Mouse (Mus musculus) G1E (cell line): ENCODE results near the gene Tnpo1. TPM values are rescaled to one million over a fixed set of nuclear protein-coding genes. Genes with fewer than 3 reads are reported as not detected.
"Not testable (repeated sequence)": the region's sequence is repeated elsewhere in the genome, so short reads cannot be mapped to it uniquely, and the experiment has no call there.

ENCODE experiments used
- ATAC-seq: 2 replicates; pipeline ENCODE4 v1.8.0; 2016; ENCODE audit warnings: mild to moderate bottlenecking; ENCODE audit not compliant: insufficient number of reproducible peaks, poor library complexity, low FRiP score, severe bottlenecking; ENCODE audit errors: extremely low read depth
- DNase-seq: peaks from one replicate; pipeline ENCODE4 v3.0.0; 2012; ENCODE audit warnings: low spot score
- H3K27me3 ChIP-seq: 2 replicates; pipeline ENCODE4 v1.6.1; 2012; ENCODE audit warnings: mild to moderate bottlenecking, low read length, inconsistent platforms; ENCODE audit not compliant: insufficient read depth
- H3K36me3 ChIP-seq: replicated peaks from 2 replicates; pipeline ENCODE3; 2012; ENCODE audit warnings: mild to moderate bottlenecking, inconsistent platforms
- H3K4me1 ChIP-seq: 2 replicates; pipeline ENCODE4 v1.6.1; 2012; ENCODE audit warnings: low read depth, low read length, inconsistent platforms, mixed read lengths; ENCODE audit not compliant: insufficient read depth
- H3K4me3 ChIP-seq: 2 replicates; pipeline ENCODE4 v1.5.1; 2012; ENCODE audit warnings: low read depth, mild to moderate bottlenecking, inconsistent platforms, low read length, moderate library complexity, mixed read lengths
- H3K9me3 ChIP-seq: replicated peaks from 2 replicates; pipeline ENCODE4 v1.6.1; 2012; ENCODE audit warnings: inconsistent platforms
- CTCF ChIP-seq: IDR thresholded peaks from 2 replicates; pipeline ENCODE4 v1.5.1; 2012; ENCODE audit warnings: low read depth, low read length, inconsistent platforms, mixed read lengths
- GATA1 ChIP-seq: IDR thresholded peaks from 2 replicates; pipeline ENCODE4 v1.6.1; 2012; ENCODE audit warnings: borderline replicate concordance, low read length, inconsistent platforms, mixed read lengths
- GATA2 ChIP-seq: IDR thresholded peaks from 2 replicates; pipeline ENCODE4 v1.6.1; 2012; ENCODE audit warnings: low read depth, low read length, inconsistent platforms, borderline replicate concordance
- POLR2AphosphoS5 ChIP-seq: IDR thresholded peaks from 2 replicates; pipeline ENCODE4 v1.6.1; 2012; ENCODE audit warnings: low read depth, low read length, inconsistent platforms; ENCODE audit not compliant: insufficient replicate concordance
- TAL1 ChIP-seq: conservative IDR thresholded peaks from 2 replicates; pipeline ENCODE4 v1.6.1; 2012; ENCODE audit warnings: low read depth, low read length, inconsistent platforms, mixed read lengths
- polyA plus RNA-seq: library from polyadenylated mRNA; stranded (reverse); fragments of >175 nt; gene quantifications from 2 replicates; pipeline ENCODE4 v1.2.3, GENCODE M21; 2012
- total RNA-seq, 2 experiments: library from RNA; stranded (forward) in 1 of 2; stranded (reverse) in 1 of 2; fragments of 200-1000 nt in 1 of 2; fragments of >200 nt in 1 of 2; fragmentation: Nextera tagmentation in 1 of 2; gene quantifications; 2 replicates each; pipeline ENCODE4 v1.2.3; 2014 to 2017

Gene Tnpo1
- total and polyA plus RNA-seq, 3 experiments = 13.1 to 147 (median 112) TPM

- DNase-seq (no peak), ATAC-seq (no peak)
- Histone ChIP-seq H3K36me3 (peaks cover 70% of the 10 kb centered on the region), H3K4me1 (no peaks in the 10 kb centered on the region), H3K9me3 (no peaks in the 10 kb centered on the region), H3K4me3 (no peak overlapping the region), H3K27me3 (no peaks in the 10 kb centered on the region)
- TF ChIP-seq TAL1 = no peak
- no peak for TF ChIP-seq POLR2AphosphoS5
- TF ChIP-seq GATA1 = no peak
- no peak for TF ChIP-seq GATA2
- TF ChIP-seq CTCF = no peak
Observed at GRCm38 (mm10) chr13:98845794-98846193, 80.4 kb downstream of the Tnpo1 start.

- TF ChIP-seq CTCF (peak; percentile 14; the same call in 1 of the 2 replicates), GATA2 (no peak), GATA1 (no peak), TAL1 (no peak), POLR2AphosphoS5 (no peak)
- peaks cover 47% of the 10 kb centered on the region for H3K36me3 ChIP-seq
- H3K4me3 ChIP-seq = no peak overlapping the region
- H3K9me3 ChIP-seq = no peaks in the 10 kb centered on the region
- H3K4me1 ChIP-seq = peaks cover 30% of the 10 kb centered on the region
- no peaks in the 10 kb centered on the region for H3K27me3 ChIP-seq
- DNase-seq (no peak), ATAC-seq (no peak)
Observed at GRCm38 (mm10) chr13:98836423-98837088, 89.6 kb downstream of the Tnpo1 start.

- Histone ChIP-seq H3K4me1 (peaks cover 31% of the 10 kb centered on the region), H3K36me3 (peaks cover 41% of the 10 kb centered on the region), H3K4me3 (no peak overlapping the region), H3K9me3 (no peaks in the 10 kb centered on the region), H3K27me3 (no peaks in the 10 kb centered on the region)
- ATAC-seq = peak; percentile 70
- peak; percentile 15 for DNase-seq
- TF ChIP-seq POLR2AphosphoS5 (no peak), GATA1 (no peak), TAL1 (no peak), CTCF (no peak), GATA2 (no peak)
Observed at GRCm38 (mm10) chr13:98835740-98836139, 90.4 kb downstream of the Tnpo1 start.

GRCm38 (mm10) chr13:98834723-98835122 lies 91.5 kb downstream of the Tnpo1 start:
- no peak for ATAC-seq
- peaks cover 31% of the 10 kb centered on the region for H3K4me1 ChIP-seq

GRCm38 (mm10) chr13:98834199-98834598 lies 92.0 kb downstream of the Tnpo1 start:
- H3K4me3 ChIP-seq = no peak overlapping the region
- no peaks in the 10 kb centered on the region for H3K9me3 ChIP-seq
- TF ChIP-seq GATA1 = no peak
- no peak for TF ChIP-seq POLR2AphosphoS5
- no peak for TF ChIP-seq TAL1
- TF ChIP-seq GATA2 = no peak
- no peak for TF ChIP-seq CTCF
- peaks cover 31% of the 10 kb centered on the region for H3K36me3 ChIP-seq
- H3K4me1 ChIP-seq = peaks cover 31% of the 10 kb centered on the region
- ATAC-seq (no peak), DNase-seq (no peak)
- no peaks in the 10 kb centered on the region for H3K27me3 ChIP-seq

More at GRCm38 (mm10) chr13:98834723-98835122, 91.5 kb downstream of the Tnpo1 start:
- TF ChIP-seq POLR2AphosphoS5 = no peak
- TF ChIP-seq CTCF = no peak
- no peak for TF ChIP-seq GATA1
- no peak for TF ChIP-seq GATA2
- no peak for TF ChIP-seq TAL1
- no peak for DNase-seq
- H3K9me3 ChIP-seq = no peaks in the 10 kb centered on the region
- no peak overlapping the region for H3K4me3 ChIP-seq
- H3K36me3 ChIP-seq = peaks cover 34% of the 10 kb centered on the region
- H3K27me3 ChIP-seq = no peaks in the 10 kb centered on the region

GRCm38 (mm10) chr13:98832451-98833450 lies 93.4 kb downstream of the Tnpo1 start:
- ATAC-seq (no peak; the same call in 1 of the 2 replicates), DNase-seq (no peak)
- Histone ChIP-seq H3K4me1 (peaks cover 31% of the 10 kb centered on the region), H3K4me3 (no peak overlapping the region), H3K36me3 (peaks cover 25% of the 10 kb centered on the region), H3K27me3 (no peaks in the 10 kb centered on the region), H3K9me3 (no peaks in the 10 kb centered on the region)
- no peak for TF ChIP-seq GATA1
- TF ChIP-seq GATA2 = no peak
- TF ChIP-seq CTCF = no peak
- TF ChIP-seq POLR2AphosphoS5 = no peak
- TF ChIP-seq TAL1 = no peak

- not testable (repeated sequence) for H3K36me3 ChIP-seq, H3K27me3 ChIP-seq, DNase-seq, H3K4me3 ChIP-seq, ATAC-seq, H3K9me3 ChIP-seq
- H3K4me1 ChIP-seq = peaks cover 11% of the 10 kb centered on the region
Observed at GRCm38 (mm10) chr13:98829026-98829425, 97.2 kb downstream of the Tnpo1 start.
